Mouse (Mus musculus) heart, postnatal 36 days (tissue): Measurements from ENCODE around the gene Galnt7. TPM values are rescaled to one million over a fixed set of nuclear protein-coding genes. Genes with fewer than 3 reads are reported as not detected.
A peak's percentile ranks its signal among the peaks of the same experiment; 100 is the strongest.

Experiments
- DNase-seq, 2 experiments: peaks; one replicate each; pipeline ENCODE4 v3.0.0; 2021 to 2022
- intact Hi-C: fragments of 180-260 bp; cut with DNase I; formaldehyde crosslinking; loops from one replicate; pipeline ENCODE4 v1.15.1; 2025
- total RNA-seq, 2 experiments: library from RNA; stranded (reverse); gene quantifications; 2 replicates each; pipeline ENCODE4 v1.2.3; 2021

Gene Galnt7
- total RNA-seq, 2 experiments from 2014 or later = 3.9 to 5.9 TPM

DNA sequence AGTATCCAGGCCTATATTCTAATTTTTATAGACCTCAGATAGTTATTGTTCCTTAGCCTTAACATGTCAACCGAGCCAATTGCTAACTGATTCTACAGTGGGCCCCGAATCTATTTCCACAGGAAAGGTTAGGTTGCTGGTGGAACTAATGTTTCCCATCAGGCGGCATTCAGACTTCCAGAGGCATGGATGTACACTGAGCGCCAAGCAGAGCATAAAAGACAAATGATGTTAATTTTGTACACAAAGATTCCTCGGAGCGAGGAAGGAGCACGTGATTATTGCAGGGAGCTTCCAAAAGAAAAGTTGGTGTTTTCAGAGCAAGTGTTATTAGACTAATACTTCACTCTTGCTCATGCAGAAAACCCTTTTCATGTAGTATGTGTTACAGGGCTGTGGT, 21.1 kb downstream of the Galnt7 start:
- intact Hi-C loops = no loop called here

GRCm38 (mm10) chr8:57630148-57630547, 22.7 kb downstream of the Galnt7 start:
- no peak for DNase-seq
- intact Hi-C loops = no loop called here

More for the DNA sequence above, 21.1 kb downstream of the Galnt7 start:
- DNase-seq = no peak

DNA sequence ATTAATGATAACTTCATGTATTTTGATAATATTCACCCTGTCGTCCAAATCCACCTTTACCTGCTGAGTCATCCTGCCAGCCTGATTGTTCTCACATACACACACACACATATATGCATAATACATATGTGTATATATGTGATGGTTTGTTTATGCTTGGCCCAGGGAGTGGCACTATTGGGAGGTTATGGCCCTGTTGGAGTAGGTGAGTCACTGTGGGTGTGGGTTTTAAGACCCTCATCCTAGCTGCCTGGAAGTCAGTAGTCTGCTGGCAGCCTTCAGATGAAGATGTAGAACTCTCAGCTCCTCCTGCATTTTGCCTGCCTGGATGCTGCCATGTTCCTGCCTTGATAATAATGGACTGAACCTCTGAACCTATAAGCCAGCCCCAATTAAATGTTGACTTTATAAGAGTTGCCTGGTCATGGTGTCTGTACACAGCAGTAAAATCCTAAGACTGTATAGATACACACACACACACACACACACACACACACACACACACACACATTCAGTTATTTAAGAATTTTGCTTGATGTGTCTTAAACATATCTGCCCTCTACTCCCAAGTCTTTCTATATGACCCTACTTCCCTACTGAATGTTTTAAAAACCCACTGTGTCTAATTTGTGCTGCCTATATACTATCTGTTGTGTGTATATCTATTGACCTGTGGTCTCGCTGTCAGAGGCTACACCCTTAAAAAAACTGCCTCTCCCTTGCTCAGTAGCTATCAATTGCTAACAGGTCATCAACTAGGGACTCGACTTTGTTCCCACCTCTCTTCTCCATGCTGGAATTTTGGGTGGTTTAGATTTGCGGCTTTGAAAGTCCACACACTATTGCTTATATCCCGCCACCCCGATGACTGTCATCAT, 23.8 kb downstream of the Galnt7 start:
- no peak for DNase-seq
- intact Hi-C loops = no loop called here

DNA sequence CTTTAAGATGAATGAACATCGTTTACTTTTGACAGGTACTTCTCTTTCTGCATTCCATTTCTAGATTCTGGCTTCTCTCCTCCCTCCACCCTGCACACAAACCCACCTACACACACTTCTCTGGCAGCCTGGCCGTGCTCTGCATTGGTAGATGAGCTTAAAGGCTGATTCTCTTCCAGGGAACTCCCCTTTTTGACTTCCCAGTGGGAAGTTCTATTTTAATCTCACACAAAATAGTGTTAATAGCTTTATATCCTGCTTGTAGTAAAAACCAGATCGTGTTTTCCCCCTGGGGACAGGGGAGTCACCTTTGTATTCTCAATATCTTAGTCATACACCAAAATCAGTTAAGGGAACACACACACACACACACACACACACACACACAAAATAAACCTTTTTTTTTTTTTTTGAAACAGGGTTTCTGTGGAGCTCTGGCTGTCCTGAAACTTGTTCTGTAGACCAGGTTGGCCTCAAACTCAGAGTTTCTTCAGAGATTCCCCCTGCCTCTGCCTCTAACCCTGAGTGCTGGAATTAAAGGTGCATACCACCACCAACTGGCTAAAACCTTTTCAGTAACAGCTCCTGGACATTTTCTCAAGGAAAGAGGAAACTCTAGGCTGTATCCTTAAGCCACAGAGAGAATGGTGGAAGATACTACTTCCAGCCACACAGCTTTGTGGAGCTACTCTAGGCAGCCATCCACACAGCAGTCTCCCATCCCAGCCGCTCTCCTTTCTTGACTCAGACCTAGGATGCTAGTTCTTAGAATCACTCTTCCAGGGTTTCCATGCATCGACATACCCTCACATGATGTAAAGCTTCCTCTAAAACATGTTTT, 24.7 kb downstream of the Galnt7 start:
- intact Hi-C loops = loop anchor here (2.0 kb wide), 1 partner anchor 25 kb away; the partner anchor contains the start of gene Galnt7
- no peak for DNase-seq

DNA sequence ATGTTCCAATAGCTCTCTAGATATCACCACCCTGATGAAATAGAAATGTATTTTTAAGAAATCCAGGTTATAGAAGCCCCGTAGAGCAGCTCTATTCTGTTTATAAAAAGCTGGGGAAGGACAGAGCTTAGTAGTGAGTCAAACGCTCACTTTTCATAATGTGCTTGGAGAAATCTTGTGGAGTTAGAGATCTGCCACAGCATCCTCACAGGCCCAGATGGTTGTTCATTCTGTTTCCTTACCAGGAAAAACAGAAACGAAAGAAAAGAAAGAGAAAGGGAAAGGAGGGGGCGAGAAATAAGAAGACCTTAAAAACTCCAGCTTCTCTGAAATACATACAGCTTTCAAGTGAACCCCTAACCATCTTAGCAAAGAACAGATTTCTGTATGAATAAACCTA, 28.9 kb downstream of the Galnt7 start:
- intact Hi-C loops = no loop called here
- no peak for DNase-seq

DNA sequence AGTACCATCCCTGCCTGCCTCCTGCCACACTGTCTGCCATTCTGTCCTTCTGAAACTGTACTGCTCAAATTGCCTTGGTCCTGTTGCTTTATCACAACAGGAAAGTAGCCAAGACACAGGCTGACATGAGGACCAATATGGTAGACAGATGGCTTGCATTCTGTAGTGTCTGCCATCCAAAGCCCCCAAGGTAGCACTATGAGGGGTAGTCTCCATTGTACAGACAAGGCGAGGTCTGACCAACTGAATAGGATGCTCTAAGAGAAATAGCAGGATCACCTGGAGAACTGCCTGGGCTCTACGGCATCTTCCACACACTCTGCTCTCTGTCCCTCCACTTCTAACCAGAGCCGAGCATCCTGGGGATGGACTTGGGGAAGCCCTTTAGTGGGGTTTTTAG, 29.8 kb downstream of the Galnt7 start:
- no peak for DNase-seq
- intact Hi-C loops = no loop called here

DNA sequence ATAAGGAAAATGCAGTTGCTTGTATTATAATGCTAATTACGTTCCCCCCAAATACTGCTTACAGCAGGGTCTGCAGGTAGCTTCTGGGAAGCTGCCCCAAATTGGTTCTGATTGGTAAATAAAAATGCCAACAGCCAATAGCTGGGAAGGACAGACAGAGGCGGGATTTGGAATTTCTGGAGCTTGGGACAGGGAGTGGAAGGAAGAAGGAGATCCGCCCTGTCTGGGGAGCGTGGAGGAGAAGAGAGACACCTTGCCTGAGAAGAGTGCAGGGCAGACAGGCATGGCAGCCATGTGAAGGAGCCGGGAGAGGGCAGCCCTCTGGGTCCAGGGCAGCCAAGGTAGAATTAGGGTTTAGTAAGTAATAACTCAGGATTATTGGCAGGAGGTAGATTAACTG, 35.9 kb downstream of the Galnt7 start:
- DNase-seq = no peak
- intact Hi-C loops = no loop called here

GRCm38 (mm10) chr8:57615016-57615657, 37.7 kb downstream of the Galnt7 start:
- DNase-seq = peak; percentile 12 to 15
- intact Hi-C loops = no loop called here

- peak in 1 of 2 experiments; percentile 11 for DNase-seq
- intact Hi-C loops = loop anchor here (5.0 kb wide), 1 partner anchor 41 kb away; the partner anchor contains the start of gene Galnt7
These were observed 41.3 kb downstream of the Galnt7 start for GRCm38 (mm10) chr8:57611419-57611977.

DNA sequence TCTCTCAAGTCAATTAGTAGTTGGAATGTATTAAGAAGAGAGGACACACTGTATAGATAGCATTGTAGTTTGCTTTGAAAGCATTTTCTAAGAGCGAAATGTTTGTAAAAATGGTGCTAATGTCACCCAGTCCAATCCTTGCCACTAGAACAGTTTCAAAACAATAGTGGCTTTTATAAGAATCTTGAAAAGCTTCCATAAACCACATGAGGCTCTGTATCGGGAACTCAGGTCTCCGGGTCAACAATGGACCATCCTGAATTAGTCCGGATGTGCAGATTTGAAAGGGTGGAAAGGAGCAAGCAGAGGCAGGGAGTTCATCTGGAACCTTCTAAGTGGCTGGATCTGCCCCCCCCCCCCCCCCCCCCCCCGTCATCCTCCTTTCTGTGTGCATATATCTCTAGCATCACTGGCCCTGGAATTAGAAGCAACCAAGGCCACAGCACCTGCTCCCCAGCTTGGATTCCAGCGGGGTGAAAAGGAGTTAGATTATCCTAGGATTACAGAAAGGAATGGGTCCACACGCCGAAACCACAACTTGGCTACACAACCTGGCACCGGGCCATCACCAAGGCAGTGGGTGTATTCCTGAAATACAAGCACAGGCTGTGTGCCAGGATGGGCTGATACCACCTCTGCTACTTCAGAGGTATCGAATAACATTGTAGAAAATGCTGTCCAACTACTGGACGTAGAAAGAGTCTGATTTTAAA, 42.0 kb downstream of the Galnt7 start:
- intact Hi-C loops = loop anchor here (5.0 kb wide), 1 partner anchor 41 kb away; the partner anchor contains the start of gene Galnt7
- DNase-seq = peak; percentile 26 to 32

DNA sequence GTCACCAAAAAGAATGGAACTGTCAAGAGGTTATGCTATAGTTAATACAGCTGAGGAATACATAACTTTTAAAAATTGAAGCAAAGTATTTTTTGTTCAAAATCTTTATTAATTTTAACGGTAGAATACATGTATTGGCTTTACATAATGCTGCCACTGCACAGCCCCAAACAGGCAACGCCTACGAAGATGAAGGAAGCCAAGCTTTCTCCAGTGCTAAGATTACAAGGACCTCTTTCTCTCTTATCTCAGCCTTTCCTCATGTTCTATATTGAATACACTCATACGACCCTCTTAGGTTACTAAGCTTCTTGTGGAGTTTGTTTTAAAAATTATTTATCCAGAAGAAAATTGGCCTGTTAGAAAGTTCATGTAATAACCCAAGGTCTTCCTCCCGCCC, 50.3 kb downstream of the Galnt7 start:
- DNase-seq = no peak
- intact Hi-C loops = no loop called here

DNA sequence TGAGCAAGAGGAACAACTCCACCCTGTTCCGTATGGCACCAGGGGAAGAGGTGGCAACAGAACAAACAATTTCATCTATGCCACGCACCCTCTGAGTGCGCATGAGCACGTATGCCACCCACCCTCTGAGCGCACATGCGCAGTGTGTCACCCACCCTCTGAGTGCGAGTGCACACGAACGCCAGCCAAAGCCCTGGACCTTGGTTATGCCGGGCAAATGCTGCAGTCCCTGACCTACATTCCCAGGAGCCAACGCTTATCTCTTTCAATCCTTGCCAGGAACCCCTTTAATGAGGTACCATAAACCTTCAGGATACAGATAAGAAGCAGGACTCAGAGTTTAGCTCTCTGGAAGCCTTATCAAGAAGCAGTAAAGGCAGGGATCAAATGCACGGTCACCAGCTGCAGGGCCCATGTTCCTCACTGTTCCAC, 50.8 kb downstream of the Galnt7 start:
- DNase-seq = peak in 1 of 2 experiments; percentile 9
- intact Hi-C loops = no loop called here

- no peak for DNase-seq
- intact Hi-C loops = no loop called here
These were observed 52.8 kb downstream of the Galnt7 start for GRCm38 (mm10) chr8:57599813-57600555.

GRCm38 (mm10) chr8:57595853-57596252, 57.0 kb downstream of the Galnt7 start:
- no peak for DNase-seq
- intact Hi-C loops = no loop called here

GRCm38 (mm10) chr8:57594175-57594885, 58.5 kb downstream of the Galnt7 start:
- intact Hi-C loops = no loop called here
- no peak for DNase-seq

- no peak for DNase-seq
- intact Hi-C loops = no loop called here
These were observed 60.2 kb downstream of the Galnt7 start for GRCm38 (mm10) chr8:57592604-57593003.

DNA sequence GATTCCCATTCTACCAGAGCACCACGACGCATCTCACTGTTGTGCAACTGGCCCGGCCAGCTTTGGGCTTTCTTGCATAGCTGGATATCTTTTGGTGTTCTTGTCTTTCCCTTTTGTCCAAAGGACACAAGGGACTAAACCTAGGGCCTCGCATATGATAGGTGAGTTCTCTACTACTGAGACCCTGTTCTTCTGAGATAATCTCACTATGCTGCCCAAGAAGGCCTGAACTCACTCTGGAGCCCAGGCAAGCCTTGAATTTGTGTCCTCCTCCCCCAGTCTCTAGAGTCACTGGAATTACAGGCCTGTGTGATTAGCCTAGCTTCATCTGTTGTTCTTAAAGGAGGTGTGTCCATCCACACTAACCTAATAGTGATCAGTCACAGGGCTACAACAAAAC, 61.2 kb downstream of the Galnt7 start:
- no peak for DNase-seq
- intact Hi-C loops = no loop called here

DNA sequence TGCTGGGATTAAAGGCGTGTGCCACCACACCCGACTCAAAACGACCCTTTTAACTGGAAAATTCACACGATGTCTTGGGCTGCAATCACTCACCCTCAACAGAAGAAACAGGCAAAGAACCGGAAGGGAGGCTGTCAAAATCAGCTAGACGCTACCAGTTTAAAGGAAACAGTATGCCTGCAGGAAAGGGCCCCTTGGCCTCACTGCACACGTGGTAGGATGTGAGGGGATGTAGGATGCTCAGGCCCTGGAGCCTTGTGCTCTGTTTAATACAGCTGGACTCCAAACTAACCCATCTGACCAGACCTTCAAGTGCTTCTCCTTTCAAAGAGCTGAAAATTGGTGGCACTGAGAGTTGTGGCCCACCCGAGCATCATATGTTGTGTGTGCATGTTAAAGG, 62.8 kb downstream of the Galnt7 start:
- intact Hi-C loops = no loop called here

DNA sequence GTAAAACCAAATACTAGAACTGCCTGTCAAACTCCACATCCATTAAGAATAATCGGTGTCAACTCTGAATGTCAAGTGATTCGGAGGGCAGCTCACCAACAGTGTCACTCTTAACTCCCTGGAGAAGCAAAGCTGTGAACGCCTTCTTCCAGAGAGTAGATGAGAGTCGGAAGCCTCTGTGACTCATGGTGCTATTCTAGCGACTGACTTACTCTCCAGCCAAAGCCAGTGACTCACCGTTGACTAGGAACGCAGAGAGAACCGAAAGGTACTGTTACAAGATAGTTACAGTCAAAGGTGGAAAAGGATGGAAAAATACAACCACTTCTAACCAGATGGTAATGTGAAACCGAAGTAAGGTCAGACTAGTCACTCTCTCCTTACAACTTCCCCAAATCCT, 63.7 kb downstream of the Galnt7 start:
- intact Hi-C loops = no loop called here
- no peak for DNase-seq

More for the DNA sequence above, 62.8 kb downstream of the Galnt7 start:
- DNase-seq = no peak
